Mouse (Mus musculus): ENCODE data around the gene Pkhd1. TPM values are rescaled to one million over a fixed set of nuclear protein-coding genes. Genes with fewer than 3 reads are reported as not detected.

Gene Pkhd1
- polyA plus RNA-seq, 1 experiment from 2014 or later = 0.45 TPM

Other genes with a start within 250 kb of the Pkhd1 start
- not detected in 2 replicates for gene Il17a, start 112.8 kb upstream of the Pkhd1 start, polyA plus RNA-seq (2015; fragmentation: Nextera tagmentation; extraction: Ambion mirVana)
- not detected in 2 replicates for gene Il17f, start 172.6 kb upstream of the Pkhd1 start, polyA plus RNA-seq (2015; fragmentation: Nextera tagmentation; extraction: Ambion mirVana)
- gene Mcm3, start 202.2 kb upstream of the Pkhd1 start, polyA plus RNA-seq (2015; fragmentation: Nextera tagmentation; extraction: Ambion mirVana) = 103 and 121 TPM in 2 replicates